Mouse (Mus musculus) midbrain, embryonic 14.5 days (tissue): ENCODE measurements around the gene Dmd. TPM values are rescaled to one million over a fixed set of nuclear protein-coding genes. Genes with fewer than 3 reads are reported as not detected.
A peak's percentile ranks its signal among the peaks of the same experiment; 100 is the strongest.
"Not testable (repeated sequence)": the region's sequence is repeated elsewhere in the genome, so short reads cannot be mapped to it uniquely, and the experiment has no call there.

ENCODE experiments used
- ATAC-seq: fragments of 200-750 bp; cut with Nextera tagmentation; 2 replicates; pipeline ENCODE4 v1.8.0; 2017; ENCODE audit warnings: moderate number of reproducible peaks, moderate library complexity; ENCODE audit not compliant: low FRiP score, low TSS enrichment
- DNase-seq: peaks from one replicate; pipeline ENCODE4 v3.0.0-alpha.2; 2015
- H3K27ac ChIP-seq: fragments of 300-500 bp; sonication (generic); replicated peaks from 2 replicates; pipeline ENCODE4 v1.5.1; 2014; ENCODE audit warnings: mild to moderate bottlenecking, low read depth, low read length, moderate library complexity
- H3K27me3 ChIP-seq: fragments of 300-500 bp; sonication (generic); 2 replicates; pipeline ENCODE4 v1.6.1; 2014; ENCODE audit warnings: low read length, control low read depth, mixed read lengths; ENCODE audit not compliant: control insufficient read depth, insufficient read depth
- H3K36me3 ChIP-seq: fragments of 300-500 bp; sonication (generic); 2 replicates; pipeline ENCODE4 v1.6.1; 2014; ENCODE audit warnings: low read length, control low read depth; ENCODE audit not compliant: control insufficient read depth, insufficient read depth
- H3K4me1 ChIP-seq: fragments of 300-500 bp; sonication (generic); 2 replicates; pipeline ENCODE4 v1.6.1; 2014; ENCODE audit warnings: mild to moderate bottlenecking, antibody characterized with exemption, low read length, control low read depth; ENCODE audit not compliant: control insufficient read depth, insufficient read depth
- H3K4me2 ChIP-seq: fragments of 300-500 bp; sonication (generic); 2 replicates; pipeline ENCODE4 v1.6.1; 2014; ENCODE audit warnings: mild to moderate bottlenecking, low read length, moderate library complexity
- H3K4me3 ChIP-seq: fragments of 300-500 bp; sonication (generic); replicated peaks from 2 replicates; pipeline ENCODE4 v1.5.1; 2014; ENCODE audit warnings: low read depth, low read length
- H3K9ac ChIP-seq: fragments of 300-500 bp; sonication (generic); replicated peaks from 2 replicates; pipeline ENCODE4 v1.6.1; 2014; ENCODE audit warnings: mild to moderate bottlenecking, low read length, moderate library complexity
- H3K9me3 ChIP-seq: fragments of 300-500 bp; sonication (generic); 2 replicates; pipeline ENCODE4 v1.6.1; 2016; ENCODE audit warnings: low read length, control low read depth, mixed read lengths; ENCODE audit not compliant: control insufficient read depth
- WGBS: fragments of 180-500 bp; shearing (Covaris S2); extraction: QIAGEN DNeasy Blood & Tissue Kit; methylation state at CpG from one replicate; pipeline ENCODE4 v1.1.7; 2014; 5-methylcytosine and 5-hydroxymethylcytosine counted together
- polyA plus RNA-seq: library from polyadenylated mRNA; unstranded; fragments of >200 nt; fragmentation: Nextera tagmentation; extraction: Ambion mirVana; gene quantifications from 2 replicates; pipeline ENCODE4 v1.2.1, GENCODE M21; 2014

Dmd gene
- polyA plus RNA-seq, 1 experiment from 2014 or later: 29.0 TPM

- 89% methylated on average over 3 of the region's 3 CpGs for whole genome bisulfite sequencing
- ATAC-seq, H3K9me3 ChIP-seq: not testable (repeated sequence)
These were observed 1113.8 kb downstream of the Dmd start for GRCm38 (mm10) chrX:84062431-84062830.

GRCm38 (mm10) chrX:84165872-84166271 is 1217.2 kb downstream of the Dmd start:
- H3K4me2 ChIP-seq: no peak overlapping the region
- no peak overlapping the region for H3K4me3 ChIP-seq
- no peaks in the 10 kb centered on the region for H3K27me3 ChIP-seq
- H3K9ac ChIP-seq: no peak overlapping the region
- no peaks in the 10 kb centered on the region for H3K36me3 ChIP-seq
- H3K4me1 ChIP-seq: no peaks in the 10 kb centered on the region
- 74% methylated on average over 2 of the region's 2 CpGs for WGBS
- ATAC-seq: no peak
- no peaks in the 10 kb centered on the region for H3K9me3 ChIP-seq
- DNase-seq: no peak
- no peak overlapping the region for H3K27ac ChIP-seq

More at GRCm38 (mm10) chrX:84062431-84062830, 1113.8 kb downstream of the Dmd start:
- not testable (repeated sequence) for H3K36me3 ChIP-seq, H3K27ac ChIP-seq, DNase-seq, H3K4me2 ChIP-seq, H3K4me1 ChIP-seq, H3K9ac ChIP-seq, H3K4me3 ChIP-seq, H3K27me3 ChIP-seq

GRCm38 (mm10) chrX:84241297-84241859 is 1292.7 kb downstream of the Dmd start:
- no peak overlapping the region for H3K9ac ChIP-seq
- H3K4me2 ChIP-seq: no peak overlapping the region
- DNase-seq: peak; percentile 40
- no peaks in the 10 kb centered on the region for H3K9me3 ChIP-seq
- no peak overlapping the region for H3K27ac ChIP-seq
- ATAC-seq: peak; percentile 46; the same call in 1 of the 2 replicates
- H3K4me1 ChIP-seq: no peaks in the 10 kb centered on the region
- WGBS: 47% methylated on average over 2 of the region's 2 CpGs
- no peak overlapping the region for H3K4me3 ChIP-seq
- no peaks in the 10 kb centered on the region for H3K36me3 ChIP-seq
- no peaks in the 10 kb centered on the region for H3K27me3 ChIP-seq

GRCm38 (mm10) chrX:84330593-84330992 is 1381.9 kb downstream of the Dmd start:
- no peaks in the 10 kb centered on the region for H3K27me3 ChIP-seq
- H3K4me3 ChIP-seq: no peak overlapping the region
- no peak overlapping the region for H3K9ac ChIP-seq
- H3K36me3 ChIP-seq: no peaks in the 10 kb centered on the region
- no peaks in the 10 kb centered on the region for H3K9me3 ChIP-seq
- no peaks in the 10 kb centered on the region for H3K4me1 ChIP-seq
- no peak overlapping the region for H3K4me2 ChIP-seq
- DNase-seq: no peak
- H3K27ac ChIP-seq: no peak overlapping the region
- ATAC-seq: no peak

GRCm38 (mm10) chrX:84332177-84332576 is 1383.5 kb downstream of the Dmd start:
- Histone ChIP-seq H3K36me3 (no peaks in the 10 kb centered on the region), H3K4me2 (no peak overlapping the region), H3K4me3 (no peak overlapping the region), H3K9me3 (no peaks in the 10 kb centered on the region), H3K27ac (no peak overlapping the region), H3K4me1 (no peaks in the 10 kb centered on the region), H3K9ac (no peak overlapping the region), H3K27me3 (no peaks in the 10 kb centered on the region)
- 90% methylated on average over 1 of the region's 1 CpGs for whole genome bisulfite sequencing
- ATAC-seq (no peak), DNase-seq (no peak)

GRCm38 (mm10) chrX:84364981-84365380 is 1416.3 kb downstream of the Dmd start:
- no peak for ATAC-seq

GRCm38 (mm10) chrX:84435608-84436007 is 1486.9 kb downstream of the Dmd start:
- H3K27ac ChIP-seq: no peak overlapping the region
- no peaks in the 10 kb centered on the region for H3K4me1 ChIP-seq
- no peak for ATAC-seq
- no peaks in the 10 kb centered on the region for H3K9me3 ChIP-seq
- H3K9ac ChIP-seq: no peak overlapping the region
- no peaks in the 10 kb centered on the region for H3K27me3 ChIP-seq
- no peak for DNase-seq
- no peak overlapping the region for H3K4me2 ChIP-seq
- H3K4me3 ChIP-seq: no peak overlapping the region
- WGBS: 64% methylated on average over 4 of the region's 4 CpGs
- no peaks in the 10 kb centered on the region for H3K36me3 ChIP-seq

More at GRCm38 (mm10) chrX:84364981-84365380, 1416.3 kb downstream of the Dmd start:
- no peak for DNase-seq
- Histone ChIP-seq H3K27me3 (no peaks in the 10 kb centered on the region), H3K4me2 (no peak overlapping the region), H3K9ac (no peak overlapping the region), H3K36me3 (no peaks in the 10 kb centered on the region), H3K9me3 (no peaks in the 10 kb centered on the region), H3K4me1 (no peaks in the 10 kb centered on the region), H3K4me3 (no peak overlapping the region), H3K27ac (no peak overlapping the region)

GRCm38 (mm10) chrX:84436556-84436955 is 1487.9 kb downstream of the Dmd start:
- DNase-seq (peak; percentile 37), ATAC-seq (peak; percentile 70; the same call in 1 of the 2 replicates)
- Histone ChIP-seq H3K9me3 (no peaks in the 10 kb centered on the region), H3K27me3 (no peaks in the 10 kb centered on the region), H3K36me3 (no peaks in the 10 kb centered on the region), H3K4me2 (no peak overlapping the region), H3K4me3 (no peak overlapping the region), H3K27ac (no peak overlapping the region), H3K9ac (no peak overlapping the region), H3K4me1 (no peaks in the 10 kb centered on the region)
- 29% methylated on average over 4 of the region's 4 CpGs for WGBS

- no peak for DNase-seq
- no peak overlapping the region for H3K27ac ChIP-seq
- no peak for ATAC-seq
- no peak overlapping the region for H3K4me2 ChIP-seq
- H3K27me3 ChIP-seq: no peaks in the 10 kb centered on the region
- no peaks in the 10 kb centered on the region for H3K9me3 ChIP-seq
- 38% methylated on average over 3 of the region's 3 CpGs for WGBS
- H3K4me3 ChIP-seq: no peak overlapping the region
- no peaks in the 10 kb centered on the region for H3K36me3 ChIP-seq
- no peak overlapping the region for H3K9ac ChIP-seq
- H3K4me1 ChIP-seq: no peaks in the 10 kb centered on the region
These were observed 1494.3 kb downstream of the Dmd start for GRCm38 (mm10) chrX:84442996-84443395.
